In genomic region chr8:104022231-104022630, GRCm38 (mm10) we compare ENCODE assay signal across 15 mouse cellular contexts.
DNase-seq lines count a peak whose midpoint lies in the region; ATAC-seq and TF ChIP-seq lines count a peak whose summit lies in the region.
"Had no signal": no experiment of that assay in that cellular context is flagged by ENCODE, and none has a peak within 500 bp of the region (broad histone marks: within the 10 kb centered on the region; RNA-seq: fewer than 3 reads in every experiment).

No protein-coding gene starts in this region.

- no peaks in the 10 kb centered on the region for H3K79me2 ChIP-seq in heart, adult 2 months (replicated peaks; ENCODE audit: control insufficient read depth, insufficient read depth, low read length)

- TF ChIP-seq EP300 in heart, adult 2 months (IDR thresholded peaks at IDR 0.05; ENCODE audit: insufficient read depth, low read depth, low read length): no peak

- H3K27ac ChIP-seq in heart, embryonic 13.5 days (replicated peaks): peak overlapping the region; percentile 69
- no peak overlapping the region for H3K27ac ChIP-seq in heart, adult 2 months
- H3K27ac ChIP-seq in lung, embryonic 16.5 days (ENCODE audit: low read length): peak overlapping the region; percentile 77
- peak overlapping the region; percentile 91 for H3K27ac ChIP-seq in limb, embryonic 10.5 days
- H3K27ac ChIP-seq: midbrain, embryonic 12.5 days had no signal

- TF ChIP-seq POLR2A in heart, adult 2 months (IDR thresholded peaks at IDR 0.05; ENCODE audit: insufficient read depth, low read depth, low read length): no peak

- H3K9ac ChIP-seq in heart, embryonic 13.5 days: no peak overlapping the region
- H3K9ac ChIP-seq in heart, adult 2 months (ENCODE audit: low read depth, low read length): no peak overlapping the region
- H3K9ac ChIP-seq in lung, embryonic 16.5 days (ENCODE audit: low read length): no peak overlapping the region
- H3K9ac ChIP-seq: midbrain, embryonic 12.5 days had no signal

- H3K9me3 ChIP-seq in heart, embryonic 13.5 days: no peaks in the 10 kb centered on the region
- H3K9me3 ChIP-seq in lung, embryonic 16.5 days (ENCODE audit: control insufficient read depth, low read length): no peaks in the 10 kb centered on the region
- no peaks in the 10 kb centered on the region for H3K9me3 ChIP-seq in limb, embryonic 10.5 days (replicated peaks)
- H3K9me3 ChIP-seq: midbrain, embryonic 12.5 days had no signal

- intact Hi-C loops in heart, adult 2 months (cut with DNase I): no loop called here

- H3K27me3 ChIP-seq in heart, embryonic 13.5 days (replicated peaks): peaks cover 10% of the 10 kb centered on the region
- no peaks in the 10 kb centered on the region for H3K27me3 ChIP-seq in heart, adult 2 months (ENCODE audit: control insufficient read depth, insufficient read depth, low read length)
- H3K27me3 ChIP-seq in lung, embryonic 16.5 days (ENCODE audit: control insufficient read depth, insufficient read depth, low read depth, low read length): no peaks in the 10 kb centered on the region
- H3K27me3 ChIP-seq in limb, embryonic 10.5 days (ENCODE audit: low read depth, poor library complexity, severe bottlenecking): no peaks in the 10 kb centered on the region

- no peaks in the 10 kb centered on the region for H3K36me3 ChIP-seq in heart, embryonic 13.5 days
- H3K36me3 ChIP-seq in heart, adult 2 months (ENCODE audit: control insufficient read depth, insufficient read depth, low read length): no peaks in the 10 kb centered on the region
- no peaks in the 10 kb centered on the region for H3K36me3 ChIP-seq in lung, embryonic 16.5 days (ENCODE audit: control insufficient read depth, insufficient read depth, low read length)
- H3K36me3 ChIP-seq in limb, embryonic 10.5 days: no peaks in the 10 kb centered on the region
- H3K36me3 ChIP-seq: midbrain, embryonic 12.5 days had no signal

- DNase-seq in heart, adult 2 months: no peak
- DNase-seq in lung, adult 18-20 months: no peak
- DNase-seq in limb, embryonic 10.5 days (ENCODE audit: low spot score): peak; percentile 44
- no peak for DNase-seq in right cerebral cortex, adult 18-20 months
- DNase-seq in gastrocnemius, postnatal 10 days: no peak
- DNase-seq: cerebellum, adult 2 months; kidney, adult 2 months; layer of hippocampus, adult 9-11 months; left cerebral cortex, postnatal 4 days; thymus, adult 2 months had no signal

- no peak for TF ChIP-seq CTCF in heart, adult 2 months (IDR thresholded peaks at IDR 0.05)

- 78% methylated on average over 7 of the region's 7 CpGs for WGBS in heart, embryonic 13.5 days
- WGBS in heart, adult 2 months: 69% methylated on average over 7 of the region's 7 CpGs
- 68% methylated on average over 7 of the region's 7 CpGs for WGBS in lung, embryonic 16.5 days
- WGBS in limb, embryonic 10.5 days: 69% methylated on average over 7 of the region's 7 CpGs

- peaks cover 25% of the 10 kb centered on the region for H3K4me1 ChIP-seq in heart, embryonic 13.5 days
- peaks cover 3% of the 10 kb centered on the region for H3K4me1 ChIP-seq in heart, adult 2 months (ENCODE audit: control insufficient read depth, insufficient read depth, low read length)
- H3K4me1 ChIP-seq in lung, embryonic 16.5 days (replicated peaks; ENCODE audit: control insufficient read depth, insufficient read depth, low read length): peaks cover 5% of the 10 kb centered on the region; the same call in 1 of the 2 replicates
- H3K4me1 ChIP-seq in limb, embryonic 10.5 days: peaks cover 49% of the 10 kb centered on the region
- H3K4me1 ChIP-seq: midbrain, embryonic 12.5 days had no signal

- no peak for ATAC-seq in heart, embryonic 13.5 days (ENCODE audit: extremely low read depth, insufficient number of reproducible peaks, low FRiP score, low TSS enrichment)
- no peak for ATAC-seq in lung, embryonic 16.5 days (ENCODE audit: low read depth)
- ATAC-seq: activated CD4-positive, CD25-positive, alpha-beta regulatory T cell, adult 4 months; hindbrain, embryonic 16.5 days had no signal

- H3K4me2 ChIP-seq in heart, embryonic 13.5 days: no peak overlapping the region
- no peak overlapping the region for H3K4me2 ChIP-seq in lung, embryonic 16.5 days (ENCODE audit: low read depth, low read length)
- H3K4me2 ChIP-seq: midbrain, embryonic 12.5 days had no signal

- no peak overlapping the region for H3K4me3 ChIP-seq in heart, embryonic 13.5 days
- H3K4me3 ChIP-seq in heart, adult 2 months: no peak overlapping the region
- H3K4me3 ChIP-seq in lung, embryonic 16.5 days (ENCODE audit: low read length): no peak overlapping the region
- H3K4me3 ChIP-seq in limb, embryonic 10.5 days: no peak overlapping the region
- H3K4me3 ChIP-seq: midbrain, embryonic 12.5 days had no signal
